Mouse (Mus musculus): ENCODE measurements around the gene Rnase10.
"Not testable (repeated sequence)": the region's sequence is repeated elsewhere in the genome, so short reads cannot be mapped to it uniquely, and the experiment has no call there.

The Rnase10 gene

GRCm38 (mm10) chr14:51007152-51007801 is at the start of gene Rnase10:
Rnase10 (plus strand) TSS chr14:51007751.
- DNase-seq (ENCODE audit: low read depth, low spot score), result peak; percentile 38

GRCm38 (mm10) chr14:50958289-50958995 is 49.1 kb upstream of the Rnase10 start:
- DNase-seq (ENCODE audit: low read depth, low spot score), result not testable (repeated sequence)

GRCm38 (mm10) chr14:50968216-50968980 is 39.2 kb upstream of the Rnase10 start:
- DNase-seq (ENCODE audit: low read depth, low spot score), result peak; percentile 22

- no peak for DNase-seq (ENCODE audit: low read depth, low spot score)
Observed at GRCm38 (mm10) chr14:50969041-50969440, 38.5 kb upstream of the Rnase10 start.

GRCm38 (mm10) chr14:50969558-50970544 is 37.7 kb upstream of the Rnase10 start:
- no peak for DNase-seq (ENCODE audit: low read depth, low spot score)

- no peak for DNase-seq (ENCODE audit: low read depth, low spot score)
Observed at GRCm38 (mm10) chr14:50970822-50971221, 36.7 kb upstream of the Rnase10 start.

- peak; percentile 0 for DNase-seq (ENCODE audit: low read depth, low spot score)
Observed at GRCm38 (mm10) chr14:50973054-50973453, 34.5 kb upstream of the Rnase10 start.

GRCm38 (mm10) chr14:50973700-50974099 is 33.9 kb upstream of the Rnase10 start:
- no peak for DNase-seq (ENCODE audit: low read depth, low spot score)

- no peak for DNase-seq (ENCODE audit: low read depth, low spot score)
Observed at GRCm38 (mm10) chr14:50975001-50975400, 32.5 kb upstream of the Rnase10 start.

- no peak for DNase-seq (ENCODE audit: low read depth, low spot score)
Observed at GRCm38 (mm10) chr14:50976674-50977073, 30.9 kb upstream of the Rnase10 start.

GRCm38 (mm10) chr14:50978451-50978850 is 29.1 kb upstream of the Rnase10 start:
- DNase-seq (ENCODE audit: low read depth, low spot score), result not testable (repeated sequence)

GRCm38 (mm10) chr14:50979631-50980030 is 27.9 kb upstream of the Rnase10 start:
- no peak for DNase-seq (ENCODE audit: low read depth, low spot score)

GRCm38 (mm10) chr14:50981207-50981606 is 26.3 kb upstream of the Rnase10 start:
- peak; percentile 1 for DNase-seq (ENCODE audit: low read depth, low spot score)

GRCm38 (mm10) chr14:50981837-50982236 is 25.7 kb upstream of the Rnase10 start:
- DNase-seq (ENCODE audit: low read depth, low spot score), result peak; percentile 0

- no peak for DNase-seq (ENCODE audit: low read depth, low spot score)
Observed at GRCm38 (mm10) chr14:50987668-50988067, 19.9 kb upstream of the Rnase10 start.

GRCm38 (mm10) chr14:50991037-50991436 is 16.5 kb upstream of the Rnase10 start:
- DNase-seq (ENCODE audit: low read depth, low spot score), result no peak

- no peak for DNase-seq (ENCODE audit: low read depth, low spot score)
Observed at GRCm38 (mm10) chr14:50997088-50997487, 10.5 kb upstream of the Rnase10 start.

GRCm38 (mm10) chr14:50997999-50998666 is 9.4 kb upstream of the Rnase10 start:
- no peak for DNase-seq (ENCODE audit: low read depth, low spot score)

GRCm38 (mm10) chr14:51007914-51008713 is 563 bp downstream of the Rnase10 start:
- DNase-seq (ENCODE audit: low read depth, low spot score), result peak; percentile 83

GRCm38 (mm10) chr14:51008781-51009180 is 1.2 kb downstream of the Rnase10 start:
- DNase-seq (ENCODE audit: low read depth, low spot score), result peak; percentile 61

All from 3T3-L1 (cell line).